In the genomic region with DNA sequence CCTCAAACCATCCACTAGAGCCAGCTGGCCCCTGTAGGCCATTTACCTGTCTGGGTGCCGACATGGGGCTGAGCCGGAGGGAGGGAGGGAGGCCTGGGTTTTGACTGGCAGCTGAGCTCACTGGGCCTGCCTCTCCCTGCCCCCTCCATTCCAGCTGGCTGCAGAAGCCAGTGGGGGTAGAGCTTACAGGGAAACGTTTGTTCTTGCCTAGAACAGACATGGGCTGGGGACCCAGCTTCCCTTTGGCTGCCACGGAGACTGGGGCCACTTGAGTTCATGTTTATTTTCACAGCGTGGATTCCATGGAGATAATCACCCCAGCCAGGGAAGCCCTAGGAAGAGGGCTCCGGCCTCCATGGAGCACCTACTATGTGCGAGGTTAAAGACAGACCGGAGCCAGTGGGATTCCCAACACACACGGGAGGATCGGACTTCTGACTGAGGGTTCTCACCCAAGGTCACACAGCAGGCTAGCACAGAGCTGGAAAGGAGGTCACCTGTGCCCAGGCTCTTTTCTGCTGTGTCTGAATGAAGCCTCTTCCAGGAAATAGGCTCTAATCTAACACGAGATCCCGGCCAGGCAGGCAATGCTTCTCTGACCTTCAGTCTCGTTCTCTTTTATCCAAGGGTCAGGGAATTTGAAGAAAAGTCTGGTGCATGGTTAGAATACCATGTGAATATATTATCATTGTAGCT, we compare ENCODE assay signal across 9 mouse cellular contexts. TPM values are rescaled to one million over a fixed set of nuclear protein-coding genes. Genes with fewer than 3 reads are reported as not detected.
DNase-seq lines count a peak whose midpoint lies in the region; ATAC-seq and TF ChIP-seq lines count a peak whose summit lies in the region.
"Had no signal": no experiment of that assay in that cellular context is flagged by ENCODE, and none has a peak within 500 bp of the region (broad histone marks: within the 10 kb centered on the region; RNA-seq: fewer than 3 reads in every experiment).

No protein-coding gene starts in this region.

- WGBS in intestine, postnatal 0 days, result 20% methylated on average over 13 of the region's 13 CpGs
- WGBS in midbrain, embryonic 15.5 days, result 34% methylated on average over 13 of the region's 13 CpGs

- no peaks in the 10 kb centered on the region for H3K36me3 ChIP-seq in intestine, postnatal 0 days (ENCODE audit: control insufficient read depth, insufficient read depth)
- H3K36me3 ChIP-seq in midbrain, embryonic 15.5 days (replicated peaks), result no peaks in the 10 kb centered on the region

- H3K9ac ChIP-seq in intestine, postnatal 0 days (ENCODE audit: low read depth, low read length), result no peak overlapping the region
- H3K9ac ChIP-seq in midbrain, embryonic 15.5 days, result no peak overlapping the region

- no peaks in the 10 kb centered on the region for H3K27me3 ChIP-seq in intestine, postnatal 0 days (replicated peaks; ENCODE audit: control insufficient read depth, insufficient read depth, low read length)
- no peaks in the 10 kb centered on the region; the same call in 1 of the 2 replicates for H3K27me3 ChIP-seq in midbrain, embryonic 15.5 days (replicated peaks)

- peak; percentile 19; the same call in 1 of the 2 replicates for ATAC-seq in intestine, postnatal 0 days
- peak; percentile 48; the same call in 1 of the 2 replicates for ATAC-seq in midbrain, embryonic 15.5 days (replicated peaks)
- ATAC-seq in megakaryocyte-erythroid progenitor cell, adult 5-6 weeks (replicated peaks; ENCODE audit: low FRiP score, low TSS enrichment, poor library complexity, severe bottlenecking), result no peak

- H3K27ac ChIP-seq in layer of hippocampus, adult 2 months, result no peak overlapping the region
- H3K27ac ChIP-seq in intestine, postnatal 0 days (ENCODE audit: low read depth, low read length), result no peak overlapping the region
- no peak overlapping the region for H3K27ac ChIP-seq in midbrain, embryonic 15.5 days

- no peak for TF ChIP-seq CTCF in layer of hippocampus, adult 2 months (conservative IDR thresholded peaks at IDR 0.05)
- TF ChIP-seq CTCF in intestine, postnatal 0 days (IDR thresholded peaks at IDR 0.05; ENCODE audit: low read depth), result no peak

- no peaks in the 10 kb centered on the region for H3K9me3 ChIP-seq in intestine, postnatal 0 days (ENCODE audit: control insufficient read depth)
- H3K9me3 ChIP-seq in midbrain, embryonic 15.5 days, result no peaks in the 10 kb centered on the region

- H3K4me3 ChIP-seq in layer of hippocampus, adult 2 months, result no peak overlapping the region
- H3K4me3 ChIP-seq in intestine, postnatal 0 days (ENCODE audit: low read depth, low read length), result no peak overlapping the region
- no peak overlapping the region for H3K4me3 ChIP-seq in midbrain, embryonic 15.5 days
- H3K4me3 ChIP-seq: myocyte had no signal

- H3K4me1 ChIP-seq in intestine, postnatal 0 days (replicated peaks; ENCODE audit: control insufficient read depth, insufficient read depth, low read length), result 0 out of 2 replicates have a peak, but pooled peaks cover 3% of the 10 kb centered on the region
- no peaks in the 10 kb centered on the region for H3K4me1 ChIP-seq in midbrain, embryonic 15.5 days

- peak; percentile 34 to 46 for DNase-seq in layer of hippocampus, adult 2 months (ENCODE audit: low spot score in 2 of 2)
- DNase-seq in layer of hippocampus, postnatal 25 days (ENCODE audit: extremely low spot score in 1 of 2, low spot score in 1 of 2), result no peak
- peak; percentile 9 for DNase-seq in heart, adult 8-10 months (ENCODE audit: low spot score)
- DNase-seq in ovary, postnatal 36 days (ENCODE audit: low spot score), result no peak
- DNase-seq in urinary bladder, adult 18-20 months (ENCODE audit: low spot score in 2 of 2), result no peak

- no peak overlapping the region for H3K4me2 ChIP-seq in intestine, postnatal 0 days (replicated peaks; ENCODE audit: low read depth)
- H3K4me2 ChIP-seq in midbrain, embryonic 15.5 days, result no peak overlapping the region

RNA-seq across cellular contexts. Expression of a gene that starts 25.2 kb away (rescaled TPM):
- under 1 TPM; 0.10 to 0.41 TPM for total RNA-seq in layer of hippocampus, adult 2 months (2021)
- under 1 TPM; 0.22 to 0.31 TPM for total RNA-seq in layer of hippocampus, postnatal 25 days (2021)
- total RNA-seq in heart, adult 8-10 months (2022), result under 1 TPM; 0.09 to 0.41 (median 0.10) TPM
- polyA plus RNA-seq in intestine, postnatal 0 days (2015; fragmentation: Nextera tagmentation; extraction: Ambion mirVana), result not detected in 2 replicates
- polyA plus RNA-seq in midbrain, embryonic 15.5 days (2015; fragmentation: Nextera tagmentation; extraction: Ambion mirVana), result 1.5 and 1.7 TPM in 2 replicates
- not detected in 2 replicates for total RNA-seq in megakaryocyte-erythroid progenitor cell, adult 5-6 weeks (2014; fragmentation: Nextera tagmentation)
- not detected in 2 replicates for total RNA-seq in megakaryocyte-erythroid progenitor cell, adult 5-6 weeks (2017)
- polyA plus RNA-seq: myocyte had no signal

Comparison
In these comparisons a context has a peak if more than half of its experiments do, and no peak if none do; other contexts are left out.
1. DNase-seq: peak in layer of hippocampus, adult 2 months (2 of 2) and heart, adult 8-10 months (single experiment); none in layer of hippocampus, postnatal 25 days (0 of 2), ovary, postnatal 36 days (single experiment) and urinary bladder, adult 18-20 months (0 of 2).